Mouse (Mus musculus) cerebellum, adult (tissue): ENCODE data around the gene Rufy1.
A peak's percentile ranks its signal among the peaks of the same experiment; 100 is the strongest.

Experiments
- ATAC-seq: cut with Nextera tagmentation; 2 replicates; pipeline ENCODE4 v1.9.2; 2017; ENCODE audit warnings: mild to moderate bottlenecking, moderate library complexity, mixed read lengths; ENCODE audit not compliant: insufficient number of reproducible peaks, low FRiP score, low TSS enrichment

The Rufy1 gene

DNA sequence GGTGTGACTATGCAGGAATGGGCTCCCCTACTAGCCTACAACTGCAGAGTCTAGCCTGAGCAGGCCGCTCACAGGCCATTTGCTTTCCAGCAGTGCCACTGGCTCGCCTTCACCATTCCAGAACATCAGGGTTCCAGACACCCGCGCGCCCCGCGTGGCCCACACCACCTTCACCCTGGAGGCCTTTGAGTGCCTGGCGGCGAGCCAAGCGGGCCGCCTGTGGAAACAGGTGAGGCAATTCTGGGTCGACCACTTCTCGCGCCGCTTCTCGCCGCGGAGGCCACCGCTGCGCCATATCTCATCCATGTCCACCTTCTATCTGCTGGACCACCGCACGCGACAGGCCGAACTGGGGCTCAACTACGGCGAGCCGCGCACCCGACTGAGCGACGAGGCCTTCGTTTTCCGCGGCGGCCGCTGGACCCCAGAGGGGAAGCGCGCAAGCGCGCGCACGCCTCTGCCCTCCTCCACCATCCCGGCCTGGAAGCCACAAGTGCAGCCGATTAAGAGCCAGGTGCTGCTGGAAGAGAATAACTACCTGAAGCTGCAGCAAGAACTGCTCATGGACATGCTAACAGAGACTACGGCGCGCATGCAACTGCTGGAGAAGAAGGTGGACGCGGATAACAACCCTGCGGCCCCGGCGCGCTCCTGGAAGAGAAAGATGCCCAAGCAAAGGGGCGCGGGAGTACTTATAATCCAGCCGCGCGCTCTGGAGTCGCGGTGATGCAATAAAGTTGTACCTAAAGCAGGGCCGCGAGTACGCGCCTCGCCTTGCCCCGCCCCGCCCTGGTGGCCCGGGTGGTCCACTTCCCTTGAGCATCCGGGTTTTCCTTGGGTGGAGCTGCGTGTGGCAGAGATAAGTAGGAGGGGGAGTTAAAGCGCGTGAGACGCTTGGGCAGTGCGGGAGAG, 71.7 kb downstream of the Rufy1 start:
- peak; percentile 49; the same call in 1 of the 2 replicates for ATAC-seq

DNA sequence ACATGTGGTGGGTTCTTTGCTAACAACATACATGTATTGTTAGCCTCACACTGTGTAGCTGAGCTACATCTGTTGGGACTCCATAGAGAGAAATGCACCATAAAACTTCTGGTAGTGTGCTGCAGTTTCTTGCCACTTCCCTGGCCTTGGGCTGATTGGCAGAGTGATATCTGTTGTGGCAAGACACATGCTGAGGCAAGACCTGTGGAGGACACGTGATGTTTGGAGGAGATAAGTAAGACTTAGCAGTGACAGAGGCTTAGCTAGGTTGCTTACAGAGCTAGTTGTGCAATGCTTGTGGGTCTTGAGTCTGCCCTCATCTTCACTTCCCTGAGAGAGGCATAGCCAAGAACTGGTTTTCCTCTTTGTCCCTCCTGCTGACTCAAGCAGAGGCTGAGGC, 75.5 kb downstream of the Rufy1 start:
- ATAC-seq, result no peak

DNA sequence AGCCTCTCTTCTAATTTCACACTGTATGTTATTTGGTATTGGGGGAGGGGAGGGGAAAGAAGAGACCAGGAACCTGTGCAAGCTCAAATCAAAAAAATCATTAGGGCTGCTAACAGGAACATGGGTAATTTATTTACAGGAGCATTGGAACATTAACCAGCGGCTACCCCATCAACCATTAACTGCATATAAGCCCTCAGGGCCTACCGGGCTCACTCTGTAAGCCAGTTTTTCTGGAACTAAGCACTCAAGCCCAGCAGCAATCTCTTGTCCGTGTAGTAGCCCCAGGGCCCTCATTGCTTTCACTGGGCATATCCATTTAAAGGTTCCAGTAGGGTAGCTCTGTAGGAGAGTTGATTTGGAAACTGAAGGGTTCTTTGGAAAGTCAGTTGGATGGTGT, 76.1 kb downstream of the Rufy1 start:
- ATAC-seq, result no peak

DNA sequence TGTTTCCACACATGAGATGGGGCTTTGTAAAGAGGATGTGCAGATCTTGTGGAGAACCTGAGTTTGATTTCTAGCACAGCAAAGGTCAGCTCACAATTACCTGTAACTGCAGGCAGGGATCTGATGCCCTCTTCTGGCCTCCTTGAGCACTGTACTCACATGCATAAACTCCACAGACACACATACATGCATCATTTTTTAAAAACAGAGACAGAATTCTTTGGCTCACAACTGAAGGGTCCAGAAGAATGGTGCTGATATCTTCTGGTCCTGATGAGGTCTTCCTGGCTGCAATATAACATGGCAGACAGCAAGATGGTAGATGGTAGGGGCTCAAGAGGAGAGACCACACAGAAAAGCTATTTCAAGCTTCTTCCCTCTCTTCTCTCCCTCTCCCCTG, 76.8 kb downstream of the Rufy1 start, which contains the start of gene Cby3:
Cby3 (plus strand) TSS at position 301 of the 400 bp plus-strand sequence.
- no peak for ATAC-seq

DNA sequence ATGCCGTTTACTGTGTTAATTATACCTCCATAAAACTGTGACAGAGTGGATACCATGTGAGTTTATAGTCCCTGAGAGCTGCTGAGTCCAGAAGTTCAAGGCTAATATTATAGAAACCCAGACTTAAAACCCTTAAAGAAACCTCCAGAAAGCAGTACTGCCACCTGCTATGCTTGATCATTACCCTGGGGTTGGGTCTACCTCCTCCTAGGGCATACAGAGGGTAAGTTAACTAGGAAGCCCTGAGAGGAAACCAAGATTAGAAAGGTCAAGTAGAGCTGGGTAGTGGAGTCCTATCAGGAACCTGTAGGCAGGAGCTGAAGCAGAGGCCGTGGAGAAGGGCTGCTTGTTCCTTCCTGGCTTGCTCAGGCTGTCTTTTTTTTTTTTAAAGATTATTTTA, 78.7 kb downstream of the Rufy1 start:
- no peak for ATAC-seq

DNA sequence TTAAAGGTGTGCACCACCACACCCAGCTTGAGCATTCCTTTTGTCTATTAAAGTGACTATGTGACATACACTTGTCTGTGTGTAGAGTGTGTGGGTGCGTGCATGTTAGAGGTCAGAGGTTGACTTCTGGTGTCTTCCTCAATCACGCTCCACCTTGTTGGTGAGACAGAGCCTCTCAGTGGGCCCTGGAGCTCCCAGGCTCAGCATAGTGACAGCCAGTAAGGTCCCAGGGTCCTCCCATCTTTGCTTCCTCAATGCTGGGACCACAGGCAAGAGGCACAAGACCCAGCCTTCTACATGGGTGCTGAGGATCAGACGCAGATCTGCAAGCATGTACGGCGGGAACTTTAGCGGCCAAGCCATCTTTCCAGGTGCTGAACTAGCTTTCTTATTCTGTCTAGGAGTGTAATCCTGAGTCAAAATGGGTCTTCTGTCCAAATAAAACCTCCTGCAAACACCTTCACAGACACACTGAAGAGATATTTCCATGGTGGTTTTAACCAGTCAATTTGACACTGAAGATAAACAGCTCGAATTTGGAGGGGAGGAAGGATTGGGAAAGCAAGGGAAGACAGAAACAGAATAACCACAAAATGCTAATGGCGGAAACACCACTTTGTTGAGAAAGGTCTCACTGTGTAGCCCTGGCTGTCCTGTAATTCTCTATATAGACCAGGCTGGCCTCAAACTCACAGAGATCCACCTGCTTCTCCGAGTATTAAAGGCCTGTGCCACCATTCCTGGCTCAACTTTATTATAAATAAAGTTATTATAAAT, 84.5 kb downstream of the Rufy1 start:
- ATAC-seq, result no peak

DNA sequence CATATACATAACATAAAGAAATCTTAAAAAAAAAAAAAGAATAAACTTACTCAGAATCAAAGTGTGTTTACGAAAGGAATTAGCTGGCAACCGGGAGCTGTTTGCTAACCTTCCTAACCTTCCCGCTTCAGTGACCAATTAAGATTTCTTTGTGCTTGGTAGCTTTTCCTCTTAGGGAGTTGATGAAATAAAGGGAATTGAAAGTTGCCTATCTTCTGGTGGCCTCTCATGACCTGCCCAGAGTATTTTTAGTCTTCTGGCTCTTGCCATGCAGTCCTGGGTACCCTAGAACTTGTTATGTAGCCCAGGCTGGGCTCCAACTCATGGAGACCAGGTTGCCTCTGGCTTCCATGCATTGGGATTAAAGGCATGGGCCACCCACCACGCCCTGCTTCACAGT, 85.4 kb downstream of the Rufy1 start:
- no peak for ATAC-seq
